Mouse (Mus musculus): ENCODE measurements around the gene Inpp4b. TPM values are rescaled to one million over a fixed set of nuclear protein-coding genes. Genes with fewer than 3 reads are reported as not detected.

Inpp4b gene
- polyA plus RNA-seq (2012; fragmentation: generic; extraction: Trizol) = 0.02 TPM
- long read RNA-seq, experiment 1, partial matches to known transcripts = 2 of 3 reads
- long read RNA-seq, experiment 1, other reads (novel, unspliced or antisense) = 1 of 3 reads
- long read RNA-seq, experiment 2 = 0 reads

DNA sequence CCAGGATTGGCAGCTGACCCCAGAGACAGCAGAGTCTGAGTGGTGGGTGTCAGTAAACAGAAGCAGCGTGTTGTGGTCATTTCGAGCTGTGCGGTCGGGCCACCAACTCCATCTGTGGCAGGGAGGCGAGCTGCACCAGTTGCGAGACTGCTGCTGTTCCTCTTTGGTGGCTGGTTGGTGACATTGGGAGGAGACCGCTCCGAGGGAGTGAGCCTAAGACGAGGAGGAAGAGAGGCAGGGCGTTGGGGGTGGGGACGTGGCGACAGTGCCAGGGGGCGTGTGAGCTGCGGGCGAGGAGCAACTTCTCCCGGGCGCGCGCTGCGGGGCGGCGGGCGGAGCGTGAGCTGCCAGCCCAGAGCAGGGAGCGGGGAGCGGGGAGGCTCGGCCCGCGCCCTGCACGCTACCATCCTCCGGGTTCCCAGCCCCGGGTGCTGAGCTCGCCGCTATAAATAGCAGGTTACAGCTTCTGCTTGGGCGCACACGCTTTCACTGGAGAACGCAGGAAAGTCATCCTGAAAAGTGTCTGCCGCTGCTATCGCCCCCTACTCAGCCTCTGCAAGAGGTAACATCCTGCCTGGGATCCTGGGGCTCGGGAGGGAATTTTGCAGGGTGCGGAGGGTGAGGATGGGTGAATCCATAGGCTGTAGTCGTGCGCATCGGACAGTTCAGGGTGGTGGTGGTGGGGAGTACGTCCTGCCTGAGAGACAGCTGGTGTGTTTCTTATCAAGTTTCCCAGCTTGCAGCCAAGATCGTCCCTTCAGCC is at the start of gene Inpp4b:
Gene Inpp4b (plus strand): TSS at position 321 of the 763 bp plus-strand sequence.
- Histone ChIP-seq H3K4me3 (ENCODE audit: insufficient read depth, poor library complexity, severe bottlenecking) (no peak within 1 kb of the TSS), H3ac (ENCODE audit: control insufficient read depth, insufficient read length, low read depth) (no peak within 1 kb of the TSS), H3K79me3 (ENCODE audit: low read depth) (no peaks in the 10 kb centered on the region), H3K79me2 (ENCODE audit: control insufficient read depth, insufficient read depth) (no peaks in the 10 kb centered on the region), H3K27me3 (ENCODE audit: control insufficient read depth, insufficient read depth, insufficient read length) (no peaks in the 10 kb centered on the region), H3K36me3 (ENCODE audit: control insufficient read depth, insufficient read depth) (no peaks in the 10 kb centered on the region)
- TF ChIP-seq USF1 (IDR thresholded peaks at IDR 0.05; ENCODE audit: low read depth) = no peak
- no peak for TF ChIP-seq CEBPB (IDR thresholded peaks at IDR 0.05; ENCODE audit: low read depth)
- no peak for TF ChIP-seq FOSL1 (IDR thresholded peaks at IDR 0.05; ENCODE audit: insufficient read depth, low read length, poor library complexity, severe bottlenecking)
- no peak for TF ChIP-seq MYOD1 (IDR thresholded peaks at IDR 0.05; ENCODE audit: control insufficient read depth, insufficient read length, low read depth)
- TF ChIP-seq MAX (IDR thresholded peaks at IDR 0.05) = no peak
- no peak for TF ChIP-seq MYOG (IDR thresholded peaks at IDR 0.05; ENCODE audit: control insufficient read depth, extremely low read depth, insufficient read length)
- no peak for TF ChIP-seq CTCF (IDR thresholded peaks at IDR 0.05; ENCODE audit: control insufficient read depth, insufficient read depth, insufficient read length)

DNA sequence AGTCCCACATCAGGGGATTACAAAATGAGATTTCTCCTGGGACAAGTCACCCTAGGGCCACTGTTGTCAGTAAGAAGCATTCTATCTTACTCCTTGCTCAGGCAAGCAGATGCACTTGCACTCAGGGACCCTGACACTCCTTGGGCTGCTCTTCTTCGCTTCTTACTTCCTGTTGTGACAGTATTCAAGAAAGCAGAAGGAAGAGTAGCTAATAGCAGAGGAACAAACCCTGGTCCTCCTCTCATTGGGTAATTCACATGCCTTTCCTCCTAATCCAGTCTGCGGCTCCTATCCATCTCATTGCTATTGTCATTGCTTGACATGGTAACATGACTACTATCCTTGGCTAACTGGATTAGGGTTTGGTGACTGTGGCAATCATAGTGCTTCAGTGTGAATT is 7.1 kb upstream of the Inpp4b start:
- Histone ChIP-seq H3K4me3 (ENCODE audit: insufficient read depth, poor library complexity, severe bottlenecking) (no peak overlapping the region), H3K36me3 (ENCODE audit: control insufficient read depth, insufficient read depth) (no peaks in the 10 kb centered on the region), H3K79me2 (ENCODE audit: control insufficient read depth, insufficient read depth) (no peaks in the 10 kb centered on the region), H3K27me3 (ENCODE audit: control insufficient read depth, insufficient read depth, insufficient read length) (no peaks in the 10 kb centered on the region), H3ac (ENCODE audit: control insufficient read depth, insufficient read length, low read depth) (no peak overlapping the region), H3K79me3 (ENCODE audit: low read depth) (no peaks in the 10 kb centered on the region)
- no peak for TF ChIP-seq MAX (IDR thresholded peaks at IDR 0.05)
- TF ChIP-seq USF1 (IDR thresholded peaks at IDR 0.05; ENCODE audit: low read depth) = no peak
- TF ChIP-seq CEBPB (IDR thresholded peaks at IDR 0.05; ENCODE audit: low read depth) = no peak
- TF ChIP-seq MYOG (IDR thresholded peaks at IDR 0.05; ENCODE audit: control insufficient read depth, extremely low read depth, insufficient read length) = no peak
- no peak for TF ChIP-seq MYOD1 (IDR thresholded peaks at IDR 0.05; ENCODE audit: control insufficient read depth, insufficient read length, low read depth)
- no peak for TF ChIP-seq CTCF (IDR thresholded peaks at IDR 0.05; ENCODE audit: control insufficient read depth, insufficient read depth, insufficient read length)

DNA sequence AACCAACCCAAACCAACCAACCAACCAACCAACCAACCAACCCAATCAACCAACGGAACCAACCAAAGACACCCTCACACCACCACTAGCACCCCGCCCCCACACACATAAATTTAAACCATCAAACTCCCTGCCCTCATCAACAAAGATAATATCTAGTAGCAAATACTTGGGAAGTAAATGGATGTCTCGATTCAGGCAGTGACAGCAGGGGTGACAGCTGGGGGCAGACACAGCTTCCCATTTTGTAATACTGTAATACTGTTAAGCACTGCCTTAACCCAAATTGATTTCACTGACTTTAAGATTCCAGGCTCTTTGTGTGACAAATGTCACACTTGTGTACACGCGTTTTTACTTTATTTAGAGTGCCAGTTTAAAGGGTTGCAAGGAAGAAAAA is 1.2 kb upstream of the Inpp4b start:
- no peak for TF ChIP-seq CEBPB (IDR thresholded peaks at IDR 0.05; ENCODE audit: low read depth)
- TF ChIP-seq MAX (IDR thresholded peaks at IDR 0.05) = no peak
- TF ChIP-seq MYOD1 (IDR thresholded peaks at IDR 0.05; ENCODE audit: control insufficient read depth, insufficient read length, low read depth) = no peak
- no peak for TF ChIP-seq MYOG (IDR thresholded peaks at IDR 0.05; ENCODE audit: control insufficient read depth, extremely low read depth, insufficient read length)
- no peak for TF ChIP-seq FOSL1 (IDR thresholded peaks at IDR 0.05; ENCODE audit: insufficient read depth, low read length, poor library complexity, severe bottlenecking)
- TF ChIP-seq USF1 (IDR thresholded peaks at IDR 0.05; ENCODE audit: low read depth) = no peak
- TF ChIP-seq CTCF (IDR thresholded peaks at IDR 0.05; ENCODE audit: control insufficient read depth, insufficient read depth, insufficient read length) = no peak
- Histone ChIP-seq H3K36me3 (ENCODE audit: control insufficient read depth, insufficient read depth) (no peaks in the 10 kb centered on the region), H3K79me3 (ENCODE audit: low read depth) (no peaks in the 10 kb centered on the region), H3K27me3 (ENCODE audit: control insufficient read depth, insufficient read depth, insufficient read length) (no peaks in the 10 kb centered on the region), H3K4me3 (ENCODE audit: insufficient read depth, poor library complexity, severe bottlenecking) (no peak overlapping the region), H3ac (ENCODE audit: control insufficient read depth, insufficient read length, low read depth) (no peak overlapping the region), H3K79me2 (ENCODE audit: control insufficient read depth, insufficient read depth) (no peaks in the 10 kb centered on the region)

DNA sequence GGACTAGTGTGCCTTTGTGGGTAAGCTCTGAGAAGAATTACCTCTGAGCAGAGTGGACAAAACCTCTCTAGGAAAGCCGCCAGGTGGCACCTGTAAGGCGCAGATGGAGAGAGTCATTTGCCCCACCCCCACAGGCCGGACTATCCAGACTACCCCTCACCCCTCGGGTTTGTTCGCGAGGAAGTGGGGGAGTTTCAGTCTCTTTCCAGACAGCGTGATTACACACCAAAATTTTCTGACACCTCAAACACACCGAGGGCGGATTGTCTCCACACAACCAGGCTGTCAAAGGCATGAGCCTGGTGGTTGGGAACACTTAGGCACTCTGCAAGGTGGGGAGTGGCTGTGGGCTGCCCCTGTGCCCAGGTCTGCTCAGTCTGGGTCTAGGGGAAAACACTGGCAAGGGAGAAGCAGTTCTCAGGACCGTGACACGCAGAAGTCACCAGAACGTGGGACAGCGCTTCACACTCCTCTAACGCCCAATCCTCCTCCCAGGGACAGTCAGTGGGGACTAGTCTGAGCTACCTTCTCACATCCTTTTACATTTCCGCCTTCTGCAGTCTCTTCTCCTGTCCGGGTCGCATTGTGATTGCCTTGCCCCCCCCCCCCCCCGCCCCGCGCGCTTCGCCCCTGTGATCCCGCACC is 643 bp upstream of the Inpp4b start:
- Histone ChIP-seq H3K36me3 (ENCODE audit: control insufficient read depth, insufficient read depth) (no peaks in the 10 kb centered on the region), H3K79me2 (ENCODE audit: control insufficient read depth, insufficient read depth) (no peaks in the 10 kb centered on the region), H3K27me3 (ENCODE audit: control insufficient read depth, insufficient read depth, insufficient read length) (no peaks in the 10 kb centered on the region), H3ac (ENCODE audit: control insufficient read depth, insufficient read length, low read depth) (no peak overlapping the region), H3K4me3 (ENCODE audit: insufficient read depth, poor library complexity, severe bottlenecking) (no peak overlapping the region), H3K79me3 (ENCODE audit: low read depth) (no peaks in the 10 kb centered on the region)
- TF ChIP-seq MAX (IDR thresholded peaks at IDR 0.05) (no peak), MYOG (IDR thresholded peaks at IDR 0.05; ENCODE audit: control insufficient read depth, extremely low read depth, insufficient read length) (no peak), FOSL1 (IDR thresholded peaks at IDR 0.05; ENCODE audit: insufficient read depth, low read length, poor library complexity, severe bottlenecking) (no peak), USF1 (IDR thresholded peaks at IDR 0.05; ENCODE audit: low read depth) (no peak), CEBPB (IDR thresholded peaks at IDR 0.05; ENCODE audit: low read depth) (no peak), CTCF (IDR thresholded peaks at IDR 0.05; ENCODE audit: control insufficient read depth, insufficient read depth, insufficient read length) (no peak), MYOD1 (IDR thresholded peaks at IDR 0.05; ENCODE audit: control insufficient read depth, insufficient read length, low read depth) (no peak)

DNA sequence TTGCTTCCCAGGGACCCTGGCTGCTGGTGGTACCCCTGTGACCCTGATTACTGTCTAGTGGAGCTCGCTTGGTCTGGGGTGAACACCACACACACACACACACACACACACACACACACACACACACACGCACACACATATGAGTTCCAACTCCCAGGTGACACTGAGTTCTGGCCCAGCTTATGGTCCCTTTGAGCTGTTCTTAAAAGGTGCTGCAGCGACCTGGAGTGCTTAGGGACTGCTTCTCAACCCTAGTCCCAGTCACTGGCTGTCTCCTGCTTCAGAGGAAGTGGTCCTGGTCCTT is 595 bp downstream of the Inpp4b start:
- TF ChIP-seq CTCF (IDR thresholded peaks at IDR 0.05; ENCODE audit: control insufficient read depth, insufficient read depth, insufficient read length) = no peak
- TF ChIP-seq FOSL1 (IDR thresholded peaks at IDR 0.05; ENCODE audit: insufficient read depth, low read length, poor library complexity, severe bottlenecking) = no peak
- no peak for TF ChIP-seq USF1 (IDR thresholded peaks at IDR 0.05; ENCODE audit: low read depth)
- TF ChIP-seq CEBPB (IDR thresholded peaks at IDR 0.05; ENCODE audit: low read depth) = no peak
- no peak for TF ChIP-seq MAX (IDR thresholded peaks at IDR 0.05)
- no peak for TF ChIP-seq MYOD1 (IDR thresholded peaks at IDR 0.05; ENCODE audit: control insufficient read depth, insufficient read length, low read depth)
- no peak for TF ChIP-seq MYOG (IDR thresholded peaks at IDR 0.05; ENCODE audit: control insufficient read depth, extremely low read depth, insufficient read length)

More for the DNA sequence above, 595 bp downstream of the Inpp4b start:
- Histone ChIP-seq H3ac (ENCODE audit: control insufficient read depth, insufficient read length, low read depth) (no peak overlapping the region), H3K36me3 (ENCODE audit: control insufficient read depth, insufficient read depth) (no peaks in the 10 kb centered on the region), H3K4me3 (ENCODE audit: insufficient read depth, poor library complexity, severe bottlenecking) (no peak overlapping the region), H3K79me2 (ENCODE audit: control insufficient read depth, insufficient read depth) (no peaks in the 10 kb centered on the region), H3K27me3 (ENCODE audit: control insufficient read depth, insufficient read depth, insufficient read length) (no peaks in the 10 kb centered on the region), H3K79me3 (ENCODE audit: low read depth) (no peaks in the 10 kb centered on the region)

All from C2C12 (cell line).